Mouse (Mus musculus) hindbrain, embryonic 15.5 days (tissue): Measurements from ENCODE around the gene Sv2c. TPM values are rescaled to one million over a fixed set of nuclear protein-coding genes. Genes with fewer than 3 reads are reported as not detected.
A peak's percentile ranks its signal among the peaks of the same experiment; 100 is the strongest.

ENCODE experiments used
- ATAC-seq: fragments of 200-750 bp; cut with Nextera tagmentation; 2 replicates; pipeline ENCODE4 v1.8.0; 2017; ENCODE audit warnings: low read depth, moderate number of reproducible peaks, moderate TSS enrichment; ENCODE audit not compliant: low FRiP score
- H3K27ac ChIP-seq: fragments of 300-500 bp; sonication (generic); replicated peaks from 2 replicates; pipeline ENCODE4 v1.5.1; 2015; ENCODE audit warnings: mild to moderate bottlenecking, inconsistent platforms
- H3K27me3 ChIP-seq: fragments of 300-500 bp; sonication (generic); 2 replicates; pipeline ENCODE4 v1.6.1; 2015; ENCODE audit warnings: control low read depth, inconsistent platforms
- H3K36me3 ChIP-seq: fragments of 300-500 bp; sonication (generic); 2 replicates; pipeline ENCODE4 v1.6.1; 2015; ENCODE audit warnings: control low read depth, inconsistent platforms
- H3K4me1 ChIP-seq: fragments of 300-500 bp; sonication (generic); replicated peaks from 2 replicates; pipeline ENCODE4 v1.6.1; 2015; ENCODE audit warnings: control low read depth, inconsistent platforms
- H3K4me2 ChIP-seq: fragments of 300-500 bp; sonication (generic); 2 replicates; pipeline ENCODE4 v1.6.1; 2015; ENCODE audit warnings: moderate library complexity, mild to moderate bottlenecking, inconsistent platforms
- H3K4me3 ChIP-seq: fragments of 300-500 bp; sonication (generic); 2 replicates; pipeline ENCODE4 v1.5.1; 2015; ENCODE audit warnings: mild to moderate bottlenecking, inconsistent platforms
- H3K9ac ChIP-seq: fragments of 300-500 bp; sonication (generic); 2 replicates; pipeline ENCODE4 v1.6.1; 2015; ENCODE audit warnings: inconsistent platforms
- H3K9me3 ChIP-seq: fragments of 300-500 bp; sonication (generic); 2 replicates; pipeline ENCODE4 v1.6.1; 2016; ENCODE audit warnings: control low read depth, inconsistent platforms
- WGBS: fragments of 180-500 bp; shearing (Covaris S2); methylation state at CpG from one replicate; pipeline ENCODE4 v1.1.7; 2015; 5-methylcytosine and 5-hydroxymethylcytosine counted together
- polyA plus RNA-seq: library from polyadenylated mRNA; unstranded; fragments of >200 nt; fragmentation: Nextera tagmentation; extraction: Ambion mirVana; gene quantifications from 2 replicates; pipeline ENCODE4 v1.2.1, GENCODE M21; 2015

Gene Sv2c
- polyA plus RNA-seq, 1 experiment from 2014 or later, result 30.2 TPM

- H3K4me3 ChIP-seq, result no peak overlapping the region
- H3K27me3 ChIP-seq, result no peaks in the 10 kb centered on the region
- 59% methylated on average over 1 of the region's 1 CpGs for WGBS
- no peak for ATAC-seq
- H3K4me1 ChIP-seq, result peaks cover 37% of the 10 kb centered on the region
- no peaks in the 10 kb centered on the region for H3K36me3 ChIP-seq
- no peak overlapping the region for H3K4me2 ChIP-seq
- H3K9me3 ChIP-seq, result no peaks in the 10 kb centered on the region
- no peak overlapping the region for H3K9ac ChIP-seq
- no peak overlapping the region for H3K27ac ChIP-seq
These were observed 168.7 kb downstream of the Sv2c start for GRCm38 (mm10) chr13:95963671-95964070.

GRCm38 (mm10) chr13:95961905-95962304 lies 170.5 kb downstream of the Sv2c start:
- Histone ChIP-seq H3K4me1 (peaks cover 33% of the 10 kb centered on the region), H3K27me3 (no peaks in the 10 kb centered on the region), H3K9me3 (no peaks in the 10 kb centered on the region), H3K27ac (no peak overlapping the region), H3K4me3 (no peak overlapping the region), H3K36me3 (no peaks in the 10 kb centered on the region), H3K9ac (no peak overlapping the region), H3K4me2 (peak overlapping the region; percentile 59)
- 0 out of 2 replicates have a peak, but pooled peaks have one; percentile 43 for ATAC-seq
- 16% methylated on average over 7 of the region's 7 CpGs for WGBS

- WGBS, result 14% methylated on average over 29 of the region's 29 CpGs
- H3K4me3 ChIP-seq, result peak overlapping the region; percentile 32
- peak overlapping the region; percentile 7; the same call in 1 of the 2 replicates for H3K9ac ChIP-seq
These were observed 171.1 kb downstream of the Sv2c start for GRCm38 (mm10) chr13:95961191-95961791.

GRCm38 (mm10) chr13:95960477-95961185 lies 171.7 kb downstream of the Sv2c start:
- Histone ChIP-seq H3K36me3 (no peaks in the 10 kb centered on the region), H3K4me2 (peak overlapping the region; percentile 59), H3K9me3 (no peaks in the 10 kb centered on the region), H3K27ac (no peak overlapping the region), H3K27me3 (no peaks in the 10 kb centered on the region), H3K9ac (no peak overlapping the region), H3K4me1 (peaks cover 33% of the 10 kb centered on the region), H3K4me3 (peak overlapping the region; percentile 32)
- WGBS, result 10% methylated on average over 10 of the region's 10 CpGs
- ATAC-seq, result no peak

More at GRCm38 (mm10) chr13:95961191-95961791, 171.1 kb downstream of the Sv2c start:
- peaks cover 33% of the 10 kb centered on the region for H3K4me1 ChIP-seq
- H3K4me2 ChIP-seq, result peak overlapping the region; percentile 59
- no peaks in the 10 kb centered on the region for H3K27me3 ChIP-seq
- no peaks in the 10 kb centered on the region for H3K9me3 ChIP-seq
- H3K36me3 ChIP-seq, result no peaks in the 10 kb centered on the region
- ATAC-seq, result 0 out of 2 replicates have a peak, but pooled peaks have one; percentile 12
- H3K27ac ChIP-seq, result no peak overlapping the region

GRCm38 (mm10) chr13:95959651-95960476 lies 172.5 kb downstream of the Sv2c start:
- peak overlapping the region; percentile 19; the same call in 1 of the 2 replicates for H3K4me2 ChIP-seq
- ATAC-seq, result no peak
- H3K9ac ChIP-seq, result no peak overlapping the region
- H3K9me3 ChIP-seq, result no peaks in the 10 kb centered on the region
- no peaks in the 10 kb centered on the region for H3K36me3 ChIP-seq
- 10% methylated on average over 14 of the region's 14 CpGs for WGBS
- H3K4me3 ChIP-seq, result no peak overlapping the region
- H3K27me3 ChIP-seq, result no peaks in the 10 kb centered on the region
- H3K4me1 ChIP-seq, result peaks cover 33% of the 10 kb centered on the region
- H3K27ac ChIP-seq, result no peak overlapping the region

- 85% methylated on average over 10 of the region's 10 CpGs for WGBS
- ATAC-seq, result no peak
These were observed 175.2 kb downstream of the Sv2c start for GRCm38 (mm10) chr13:95957134-95957533.

GRCm38 (mm10) chr13:95956327-95956781 lies 176.0 kb downstream of the Sv2c start:
- 82% methylated on average over 2 of the region's 2 CpGs for WGBS
- H3K4me3 ChIP-seq, result no peak overlapping the region

More at GRCm38 (mm10) chr13:95957134-95957533, 175.2 kb downstream of the Sv2c start:
- no peaks in the 10 kb centered on the region for H3K36me3 ChIP-seq
- H3K9ac ChIP-seq, result no peak overlapping the region
- no peaks in the 10 kb centered on the region for H3K9me3 ChIP-seq
- no peak overlapping the region for H3K4me3 ChIP-seq
- peaks cover 22% of the 10 kb centered on the region for H3K4me1 ChIP-seq
- no peaks in the 10 kb centered on the region for H3K27me3 ChIP-seq
- H3K27ac ChIP-seq, result no peak overlapping the region
- no peak overlapping the region for H3K4me2 ChIP-seq

GRCm38 (mm10) chr13:95955204-95955603 lies 177.2 kb downstream of the Sv2c start:
- WGBS, result 88% methylated on average over 5 of the region's 5 CpGs
- Histone ChIP-seq H3K4me1 (peaks cover 7% of the 10 kb centered on the region), H3K9me3 (no peaks in the 10 kb centered on the region), H3K27me3 (no peaks in the 10 kb centered on the region), H3K27ac (no peak overlapping the region), H3K36me3 (no peaks in the 10 kb centered on the region), H3K4me2 (no peak overlapping the region), H3K4me3 (no peak overlapping the region), H3K9ac (no peak overlapping the region)
- ATAC-seq, result no peak

More at GRCm38 (mm10) chr13:95956327-95956781, 176.0 kb downstream of the Sv2c start:
- H3K4me1 ChIP-seq, result peaks cover 14% of the 10 kb centered on the region
- H3K4me2 ChIP-seq, result no peak overlapping the region
- H3K27ac ChIP-seq, result no peak overlapping the region
- no peaks in the 10 kb centered on the region for H3K27me3 ChIP-seq
- no peak overlapping the region for H3K9ac ChIP-seq
- H3K9me3 ChIP-seq, result no peaks in the 10 kb centered on the region
- no peak for ATAC-seq
- H3K36me3 ChIP-seq, result no peaks in the 10 kb centered on the region

GRCm38 (mm10) chr13:95953636-95954035 lies 178.7 kb downstream of the Sv2c start:
- H3K4me3 ChIP-seq, result no peak overlapping the region
- no peaks in the 10 kb centered on the region for H3K9me3 ChIP-seq
- no peak overlapping the region for H3K27ac ChIP-seq
- H3K27me3 ChIP-seq, result no peaks in the 10 kb centered on the region
- no peaks in the 10 kb centered on the region for H3K36me3 ChIP-seq
- no peak overlapping the region for H3K9ac ChIP-seq
- ATAC-seq, result no peak
- H3K4me2 ChIP-seq, result no peak overlapping the region
- no peaks in the 10 kb centered on the region for H3K4me1 ChIP-seq
- 15% methylated on average over 4 of the region's 4 CpGs for WGBS

GRCm38 (mm10) chr13:95952263-95952662 lies 180.1 kb downstream of the Sv2c start:
- Histone ChIP-seq H3K27ac (no peak overlapping the region), H3K4me1 (no peaks in the 10 kb centered on the region), H3K27me3 (no peaks in the 10 kb centered on the region), H3K9ac (no peak overlapping the region), H3K9me3 (no peaks in the 10 kb centered on the region), H3K36me3 (no peaks in the 10 kb centered on the region), H3K4me2 (no peak overlapping the region), H3K4me3 (no peak overlapping the region)
- WGBS, result 82% methylated on average over 4 of the region's 4 CpGs
- no peak for ATAC-seq

- Histone ChIP-seq H3K4me1 (no peaks in the 10 kb centered on the region), H3K36me3 (no peaks in the 10 kb centered on the region), H3K27ac (no peak overlapping the region), H3K9ac (no peak overlapping the region), H3K9me3 (no peaks in the 10 kb centered on the region), H3K4me3 (no peak overlapping the region), H3K27me3 (no peaks in the 10 kb centered on the region), H3K4me2 (no peak overlapping the region)
- WGBS, result 65% methylated on average over 7 of the region's 7 CpGs
- peak; percentile 25; the same call in 1 of the 2 replicates for ATAC-seq
These were observed 181.1 kb downstream of the Sv2c start for GRCm38 (mm10) chr13:95951098-95951894.
